Mouse (Mus musculus) intestine, postnatal 0 days (tissue): ENCODE measurements at regions not wholly inside any gene's neighbourhood (a gene's known extent, or its start where the extent isn't known, plus 50 kb on each side); places are given as distances from the start of the nearest gene placed in this dataset.

ENCODE experiments used
- ATAC-seq: fragments of 200-750 bp; cut with Nextera tagmentation; 2 replicates; pipeline ENCODE4 v1.8.0; 2017; ENCODE audit warnings: mild to moderate bottlenecking, moderate TSS enrichment, moderate library complexity
- H3K27ac ChIP-seq: fragments of 300-500 bp; sonication (generic); 2 replicates; pipeline ENCODE4 v1.5.1; 2014; ENCODE audit warnings: mild to moderate bottlenecking, low read depth, low read length, moderate library complexity
- H3K27me3 ChIP-seq: fragments of 300-500 bp; sonication (generic); replicated peaks from 2 replicates; pipeline ENCODE4 v1.6.1; 2014; ENCODE audit warnings: low read length, mixed read lengths; ENCODE audit not compliant: control insufficient read depth, insufficient read depth
- H3K36me3 ChIP-seq: fragments of 300-500 bp; sonication (generic); 2 replicates; pipeline ENCODE4 v1.6.1; 2014; ENCODE audit warnings: mild to moderate bottlenecking, moderate library complexity; ENCODE audit not compliant: control insufficient read depth, insufficient read depth
- H3K4me1 ChIP-seq: fragments of 300-500 bp; sonication (generic); replicated peaks from 2 replicates; pipeline ENCODE4 v1.6.1; 2014; ENCODE audit warnings: antibody characterized with exemption, low read length, mixed read lengths; ENCODE audit not compliant: control insufficient read depth, insufficient read depth
- H3K4me2 ChIP-seq: fragments of 300-500 bp; sonication (generic); replicated peaks from 2 replicates; pipeline ENCODE4 v1.6.1; 2014; ENCODE audit warnings: low read depth, mild to moderate bottlenecking, moderate library complexity
- H3K4me3 ChIP-seq: fragments of 300-500 bp; sonication (generic); 2 replicates; pipeline ENCODE4 v1.5.1; 2014; ENCODE audit warnings: low read depth, low read length
- H3K9ac ChIP-seq: fragments of 300-500 bp; sonication (generic); 2 replicates; pipeline ENCODE4 v1.6.1; 2014; ENCODE audit warnings: mild to moderate bottlenecking, low read depth, low read length
- H3K9me3 ChIP-seq: fragments of 300-500 bp; sonication (generic); 2 replicates; pipeline ENCODE4 v1.6.1; 2016; ENCODE audit warnings: mixed run types; ENCODE audit not compliant: control insufficient read depth
- CTCF ChIP-seq: sonication (generic); IDR thresholded peaks from 2 replicates; pipeline ENCODE4 v1.5.1; 2016; ENCODE audit warnings: low read depth, mild to moderate bottlenecking, control low read depth, antibody characterized with exemption, moderate library complexity
- WGBS: fragments of 180-500 bp; shearing (Covaris S2); extraction: QIAGEN DNeasy Blood & Tissue Kit; methylation state at CpG from one replicate; pipeline ENCODE4 v1.1.7; 2014; 5-methylcytosine and 5-hydroxymethylcytosine counted together

GRCm38 (mm10) chr6:16177313-16177712, 456.9 kb downstream of the Mdfic start:
- Histone ChIP-seq H3K27me3 (no peaks in the 10 kb centered on the region), H3K9ac (no peak overlapping the region), H3K4me1 (no peaks in the 10 kb centered on the region), H3K4me2 (no peak overlapping the region), H3K9me3 (no peaks in the 10 kb centered on the region), H3K4me3 (no peak overlapping the region), H3K27ac (no peak overlapping the region), H3K36me3 (no peaks in the 10 kb centered on the region)
- 37% methylated on average over 5 of the region's 5 CpGs for WGBS
- no peak for TF ChIP-seq CTCF
- ATAC-seq = no peak

GRCm38 (mm10) chr6:16187983-16188550, 467.6 kb downstream of the Mdfic start:
- H3K27ac ChIP-seq = no peak overlapping the region
- no peak for TF ChIP-seq CTCF
- WGBS = 58% methylated on average over 4 of the region's 4 CpGs
- ATAC-seq = no peak
- H3K4me1 ChIP-seq = no peaks in the 10 kb centered on the region
- H3K9ac ChIP-seq = no peak overlapping the region
- H3K4me2 ChIP-seq = no peak overlapping the region
- H3K27me3 ChIP-seq = no peaks in the 10 kb centered on the region
- no peaks in the 10 kb centered on the region for H3K36me3 ChIP-seq
- no peak overlapping the region for H3K4me3 ChIP-seq
- H3K9me3 ChIP-seq = no peaks in the 10 kb centered on the region

GRCm38 (mm10) chr6:16212975-16213374, 492.5 kb downstream of the Mdfic start:
- ATAC-seq = no peak
- H3K27me3 ChIP-seq = no peaks in the 10 kb centered on the region
- H3K4me2 ChIP-seq = no peak overlapping the region
- H3K27ac ChIP-seq = no peak overlapping the region
- H3K36me3 ChIP-seq = no peaks in the 10 kb centered on the region
- WGBS = 58% methylated on average over 5 of the region's 5 CpGs
- H3K9me3 ChIP-seq = no peaks in the 10 kb centered on the region
- TF ChIP-seq CTCF = no peak
- H3K4me3 ChIP-seq = no peak overlapping the region
- H3K9ac ChIP-seq = no peak overlapping the region
- H3K4me1 ChIP-seq = no peaks in the 10 kb centered on the region

- no peaks in the 10 kb centered on the region for H3K27me3 ChIP-seq
- H3K9ac ChIP-seq = no peak overlapping the region
- 61% methylated on average over 4 of the region's 4 CpGs for WGBS
- no peaks in the 10 kb centered on the region for H3K36me3 ChIP-seq
- H3K4me2 ChIP-seq = no peak overlapping the region
- H3K9me3 ChIP-seq = no peaks in the 10 kb centered on the region
- no peak overlapping the region for H3K4me3 ChIP-seq
- TF ChIP-seq CTCF = no peak
- H3K27ac ChIP-seq = no peak overlapping the region
- H3K4me1 ChIP-seq = no peaks in the 10 kb centered on the region
- no peak for ATAC-seq
These were observed 493.2 kb downstream of the Mdfic start for GRCm38 (mm10) chr6:16213635-16214034.

- ATAC-seq = no peak
- H3K4me2 ChIP-seq = no peak overlapping the region
- H3K4me1 ChIP-seq = no peaks in the 10 kb centered on the region
- peak; percentile 76 for TF ChIP-seq CTCF
- 34% methylated on average over 3 of the region's 3 CpGs for WGBS
- H3K9ac ChIP-seq = no peak overlapping the region
- no peaks in the 10 kb centered on the region for H3K36me3 ChIP-seq
- no peak overlapping the region for H3K27ac ChIP-seq
- no peak overlapping the region for H3K4me3 ChIP-seq
- no peaks in the 10 kb centered on the region for H3K27me3 ChIP-seq
- H3K9me3 ChIP-seq = no peaks in the 10 kb centered on the region
These were observed 500.7 kb downstream of the Mdfic start for GRCm38 (mm10) chr6:16221002-16221627.
